Mouse (Mus musculus): ENCODE results near the gene Olfr1359. TPM values are rescaled to one million over a fixed set of nuclear protein-coding genes. Genes with fewer than 3 reads are reported as not detected.
"Not testable (repeated sequence)": the region's sequence is repeated elsewhere in the genome, so short reads cannot be mapped to it uniquely, and the experiment has no call there.

The Olfr1359 gene
- polyA plus RNA-seq, 1 experiment from 2014 or later, result not detected

DNA sequence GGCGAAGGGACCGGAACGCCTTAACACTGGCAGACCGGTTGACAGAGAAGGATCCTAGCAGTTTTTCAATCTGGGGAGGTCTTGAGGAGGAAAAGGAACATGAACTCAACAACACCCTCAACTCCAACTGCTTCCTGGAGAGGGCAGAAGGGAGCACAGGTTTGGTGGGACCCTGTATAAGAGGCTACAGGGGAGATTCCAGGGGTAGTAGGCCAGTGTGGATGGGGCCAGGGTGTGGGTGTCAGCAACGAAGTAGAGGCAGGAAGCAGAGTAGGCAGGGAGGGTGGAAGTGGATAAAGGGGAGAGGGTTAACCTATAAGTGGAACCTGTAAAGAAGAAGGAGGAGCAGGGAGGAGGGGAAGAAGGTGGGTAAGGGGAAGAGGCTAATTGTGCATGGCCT is 35.6 kb downstream of the Olfr1359 start:
- Histone ChIP-seq H3K27ac (peak overlapping the region; percentile 98), H3K4me2 (replicated peaks) (peak overlapping the region; percentile 63), H3K36me3 (no peaks in the 10 kb centered on the region), H3K4me1 (peaks cover 12% of the 10 kb centered on the region), H3K9me3 (no peaks in the 10 kb centered on the region), H3K4me3 (no peak overlapping the region), H3K27me3 (no peaks in the 10 kb centered on the region), H3K9ac (0 out of 2 replicates have a peak overlapping the region, but pooled peaks have one; percentile 21)
- 64% methylated on average over 5 of the region's 5 CpGs for WGBS
- no peak for ATAC-seq (ENCODE audit: insufficient number of reproducible peaks, insufficient read depth, low FRiP score, low TSS enrichment)

DNA sequence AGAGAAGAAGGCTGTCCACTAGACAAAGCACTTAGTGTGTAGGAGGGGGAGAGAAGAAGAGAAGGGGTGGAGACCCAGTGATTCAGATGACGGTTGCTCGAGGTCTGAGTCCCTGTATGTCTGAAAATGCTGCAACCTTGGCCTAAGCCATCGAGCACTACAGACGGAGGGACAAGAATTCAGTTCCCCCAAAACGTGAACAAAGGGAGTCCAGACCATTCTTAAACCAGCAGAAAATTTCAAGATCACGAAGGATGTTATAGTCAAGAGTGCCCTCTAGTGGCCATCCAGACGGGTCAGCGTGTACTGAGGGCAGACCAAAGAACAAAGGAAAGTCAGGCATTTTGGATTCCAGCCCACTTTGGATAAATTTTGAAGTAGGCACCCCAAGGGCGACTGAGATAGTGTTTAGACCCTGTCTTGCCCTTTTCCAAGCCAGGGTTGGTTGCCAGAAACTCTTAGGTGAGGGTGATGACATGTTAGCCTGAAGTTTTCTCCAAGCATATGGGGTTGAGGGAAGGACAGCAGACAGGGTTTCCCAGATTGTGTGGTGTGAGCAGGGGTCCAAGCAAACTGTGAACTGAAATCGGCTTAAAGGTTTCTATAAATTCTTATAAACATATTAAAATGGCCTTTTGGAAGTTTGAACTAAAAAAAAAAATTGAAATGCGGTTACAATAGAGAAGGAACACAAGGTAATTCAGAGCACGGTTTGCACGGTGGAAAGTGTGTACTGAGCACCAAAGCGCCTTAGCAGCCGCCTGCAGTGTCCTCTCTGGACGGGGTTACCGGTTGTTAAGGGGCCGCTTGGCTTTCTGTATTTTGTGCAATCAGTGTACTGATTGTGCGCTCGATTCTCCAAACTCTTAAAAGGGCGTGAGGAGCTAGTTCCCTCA is 36.3 kb downstream of the Olfr1359 start:
- peaks cover 12% of the 10 kb centered on the region for H3K4me1 ChIP-seq
- peak overlapping the region; percentile 63 for H3K4me2 ChIP-seq (replicated peaks)
- ATAC-seq (ENCODE audit: insufficient number of reproducible peaks, insufficient read depth, low FRiP score, low TSS enrichment), result peak; percentile 79
- H3K9me3 ChIP-seq, result no peaks in the 10 kb centered on the region
- WGBS, result under 1% methylated on average over 21 of the region's 21 CpGs
- no peaks in the 10 kb centered on the region for H3K36me3 ChIP-seq
- no peaks in the 10 kb centered on the region for H3K27me3 ChIP-seq
- peak overlapping the region; percentile 59 for H3K9ac ChIP-seq
- H3K27ac ChIP-seq, result peak overlapping the region; percentile 98
- H3K4me3 ChIP-seq, result peak overlapping the region; percentile 55

DNA sequence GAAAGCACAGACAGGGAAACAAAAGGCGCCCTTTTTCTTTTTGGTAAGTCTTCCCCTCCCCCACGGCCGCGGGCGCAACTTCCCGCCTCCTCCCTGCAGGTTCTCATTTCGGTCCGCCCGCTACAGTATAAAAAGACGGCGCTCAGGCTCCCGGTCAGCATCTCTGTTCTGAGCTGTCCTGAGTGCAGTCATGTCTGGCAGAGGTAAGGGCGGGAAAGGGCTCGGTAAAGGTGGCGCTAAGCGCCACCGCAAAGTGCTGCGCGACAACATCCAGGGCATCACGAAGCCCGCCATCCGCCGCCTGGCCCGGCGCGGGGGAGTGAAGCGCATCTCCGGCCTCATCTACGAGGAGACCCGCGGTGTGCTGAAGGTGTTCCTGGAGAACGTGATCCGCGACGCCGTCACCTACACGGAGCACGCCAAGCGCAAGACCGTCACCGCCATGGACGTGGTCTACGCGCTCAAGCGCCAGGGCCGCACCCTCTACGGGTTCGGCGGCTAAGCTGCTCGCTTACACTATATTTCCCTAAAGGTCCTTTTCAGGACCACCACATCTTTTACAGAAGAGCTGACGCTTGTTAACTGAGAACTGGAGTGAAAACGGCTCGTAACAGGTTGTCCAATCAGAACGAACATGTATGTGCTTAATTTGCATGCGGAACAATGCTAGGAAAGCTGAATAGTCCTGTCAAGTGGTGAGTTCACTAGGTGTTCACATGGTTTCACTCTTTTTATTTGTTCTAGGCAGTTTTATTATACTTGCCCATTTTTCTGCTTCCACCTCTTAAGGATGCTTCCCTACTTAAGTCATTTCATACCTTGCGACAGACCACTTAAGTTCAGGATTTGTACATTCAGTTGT is 37.2 kb downstream of the Olfr1359 start, which contains the start of gene Hist1h4j:
TSS of gene Hist1h4j (plus strand) at position 159 of the 862 bp plus-strand sequence.
- not testable (repeated sequence) for H3K9me3 ChIP-seq, H3K27me3 ChIP-seq, H3K36me3 ChIP-seq
- Histone ChIP-seq H3K27ac (peak within 1 kb of the TSS; percentile 98), H3K9ac (peak within 1 kb of the TSS; percentile 62), H3K4me3 (peak within 1 kb of the TSS; percentile 55), H3K4me1 (peaks cover 12% of the 10 kb centered on the region), H3K4me2 (replicated peaks) (peak within 1 kb of the TSS; percentile 63)
- peak; percentile 90 for ATAC-seq (ENCODE audit: insufficient number of reproducible peaks, insufficient read depth, low FRiP score, low TSS enrichment)
- WGBS, result under 1% methylated on average over 44 of the region's 56 CpGs

DNA sequence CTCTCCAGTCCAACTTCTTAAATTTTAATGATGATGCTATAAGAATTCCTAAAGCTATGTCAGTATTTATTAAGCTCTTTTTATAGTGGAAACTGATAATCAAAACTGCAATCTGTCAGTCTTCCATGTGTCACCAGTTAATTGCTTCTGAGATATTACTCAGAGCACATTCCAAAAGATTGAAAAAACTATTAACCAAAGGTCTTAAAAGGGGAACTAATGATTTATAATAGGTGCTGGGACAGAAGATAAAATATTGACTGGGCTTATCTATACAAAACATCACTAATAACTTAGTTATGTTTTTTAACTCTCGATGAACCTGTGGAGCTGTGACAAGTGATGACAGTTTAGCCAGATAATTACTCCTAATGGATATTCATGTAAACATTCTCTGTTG is 47.1 kb downstream of the Olfr1359 start:
- Histone ChIP-seq H3K4me3 (no peak overlapping the region), H3K4me1 (peaks cover 6% of the 10 kb centered on the region; the same call in 1 of the 2 replicates)

DNA sequence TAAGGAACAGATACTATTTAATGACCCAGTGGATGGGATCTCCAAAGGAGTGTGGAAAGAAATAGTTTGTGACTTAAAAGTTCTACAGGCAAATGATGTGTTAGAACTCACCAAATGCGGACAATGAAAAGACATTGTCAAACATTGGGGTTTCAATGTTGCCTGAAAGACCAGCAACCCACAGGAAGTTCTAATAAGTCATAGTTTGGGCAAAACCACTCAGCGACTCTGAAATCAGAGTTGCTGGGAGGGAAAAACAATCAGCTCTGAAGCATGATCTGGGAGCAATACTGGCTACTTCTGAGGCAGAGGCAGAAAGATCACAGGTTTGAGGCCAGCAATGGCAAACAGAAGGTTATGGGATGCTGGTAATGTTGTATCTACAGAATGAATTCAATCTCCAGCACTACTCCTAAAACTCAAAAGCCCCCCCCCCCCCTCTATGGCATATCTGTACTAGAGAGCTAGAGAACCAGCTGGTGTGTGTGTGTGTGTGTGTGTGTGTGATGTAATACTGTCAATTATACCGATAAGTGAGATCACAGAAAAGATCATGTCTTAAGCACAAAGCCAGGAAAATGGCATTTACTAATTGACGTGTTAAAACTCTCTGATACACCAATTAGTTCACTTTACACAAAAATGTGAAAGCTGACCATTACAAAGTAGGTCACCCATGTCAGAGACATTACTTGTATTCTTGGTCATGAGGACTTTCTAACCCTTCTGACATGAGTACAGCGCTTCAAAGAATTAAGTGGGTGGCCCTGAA is 51.7 kb downstream of the Olfr1359 start:
- peak overlapping the region; percentile 83 for H3K4me2 ChIP-seq (replicated peaks)
- 4% methylated on average over 5 of the region's 5 CpGs for whole genome bisulfite sequencing
- no peak for ATAC-seq (ENCODE audit: insufficient number of reproducible peaks, insufficient read depth, low FRiP score, low TSS enrichment)

More for the DNA sequence above, 47.1 kb downstream of the Olfr1359 start:
- Histone ChIP-seq H3K9ac (no peak overlapping the region), H3K36me3 (no peaks in the 10 kb centered on the region), H3K27ac (no peak overlapping the region), H3K9me3 (no peaks in the 10 kb centered on the region), H3K4me2 (replicated peaks) (no peak overlapping the region), H3K27me3 (no peaks in the 10 kb centered on the region)
- no peak for ATAC-seq (ENCODE audit: insufficient number of reproducible peaks, insufficient read depth, low FRiP score, low TSS enrichment)
- 84% methylated on average over 1 of the region's 1 CpGs for WGBS

DNA sequence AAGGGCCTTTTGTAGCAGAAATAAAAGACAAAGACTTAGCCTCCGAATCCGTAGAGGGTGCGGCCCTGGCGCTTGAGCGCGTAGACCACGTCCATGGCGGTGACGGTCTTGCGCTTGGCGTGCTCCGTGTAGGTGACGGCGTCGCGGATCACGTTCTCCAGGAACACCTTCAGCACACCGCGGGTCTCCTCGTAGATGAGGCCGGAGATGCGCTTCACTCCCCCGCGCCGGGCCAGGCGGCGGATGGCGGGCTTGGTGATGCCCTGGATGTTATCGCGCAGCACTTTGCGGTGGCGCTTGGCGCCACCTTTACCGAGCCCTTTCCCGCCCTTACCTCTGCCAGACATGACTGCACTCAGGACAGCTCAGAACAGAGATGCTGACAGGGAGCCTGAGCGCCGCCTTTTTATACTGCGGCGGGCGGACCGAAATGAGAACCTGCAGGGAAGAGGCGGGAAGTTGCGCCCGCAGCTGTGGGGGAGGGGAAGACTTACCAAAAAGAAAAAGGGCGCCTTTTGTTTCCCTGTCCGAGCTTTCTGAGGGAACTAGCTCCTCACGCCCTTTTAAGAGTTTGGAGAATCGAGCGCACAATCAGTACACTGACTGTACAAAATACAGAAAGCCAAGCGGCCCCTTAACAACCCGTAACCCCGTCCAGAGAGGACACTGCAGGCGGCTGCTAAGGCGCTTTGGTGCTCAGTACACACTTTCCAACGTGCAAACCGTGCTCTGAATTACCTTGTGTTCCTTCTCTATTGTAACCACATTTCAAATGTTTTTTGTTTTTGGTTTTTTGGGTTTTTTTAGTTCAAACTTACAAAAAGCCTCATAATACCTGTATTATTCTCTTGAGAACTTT is 52.5 kb downstream of the Olfr1359 start, which contains the start of gene Hist1h4k:
TSS of gene Hist1h4k (minus strand) at position 347 of the 859 bp plus-strand sequence.
- peak within 1 kb of the TSS; percentile 83 for H3K4me2 ChIP-seq (replicated peaks)
- H3K9me3 ChIP-seq, H3K36me3 ChIP-seq, H3K27me3 ChIP-seq: not testable (repeated sequence)
- peak within 1 kb of the TSS; percentile 77 for H3K9ac ChIP-seq
- H3K27ac ChIP-seq, result peak within 1 kb of the TSS; percentile 97
- peak; percentile 91 for ATAC-seq (ENCODE audit: insufficient number of reproducible peaks, insufficient read depth, low FRiP score, low TSS enrichment)
- WGBS, result under 1% methylated on average over 48 of the region's 56 CpGs
- peak within 1 kb of the TSS; percentile 65 for H3K4me3 ChIP-seq
- peaks cover 20% of the 10 kb centered on the region for H3K4me1 ChIP-seq

More for the DNA sequence above, 51.7 kb downstream of the Olfr1359 start:
- Histone ChIP-seq H3K27me3 (no peaks in the 10 kb centered on the region), H3K4me3 (peak overlapping the region; percentile 65), H3K9ac (peak overlapping the region; percentile 77), H3K36me3 (no peaks in the 10 kb centered on the region), H3K27ac (peak overlapping the region; percentile 97), H3K9me3 (no peaks in the 10 kb centered on the region), H3K4me1 (peaks cover 20% of the 10 kb centered on the region)

DNA sequence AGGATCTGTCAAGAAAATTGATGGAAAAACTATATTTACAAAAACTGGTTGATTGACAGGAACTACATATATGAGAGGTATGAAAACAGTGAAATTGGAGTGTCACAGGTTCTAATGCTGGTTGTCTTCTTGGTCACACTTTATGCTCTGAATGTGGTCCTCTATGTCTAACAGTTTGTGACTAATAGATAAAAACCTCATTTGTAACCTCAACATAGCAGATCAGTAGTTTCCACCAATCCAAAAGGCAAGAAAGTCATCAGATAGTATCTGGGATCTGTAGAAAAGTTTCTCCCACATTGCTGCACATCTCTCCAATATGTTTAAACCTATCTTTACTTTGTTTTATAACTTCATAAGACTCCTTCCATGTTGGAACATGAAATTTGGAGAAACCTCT is 53.5 kb downstream of the Olfr1359 start:
- no peaks in the 10 kb centered on the region for H3K36me3 ChIP-seq
- no peak overlapping the region for H3K4me2 ChIP-seq (replicated peaks)
- no peak overlapping the region for H3K9ac ChIP-seq
- H3K9me3 ChIP-seq, result no peaks in the 10 kb centered on the region
- ATAC-seq (ENCODE audit: insufficient number of reproducible peaks, insufficient read depth, low FRiP score, low TSS enrichment), result no peak
- peaks cover 20% of the 10 kb centered on the region for H3K4me1 ChIP-seq
- peak overlapping the region; percentile 96 for H3K27ac ChIP-seq
- no peaks in the 10 kb centered on the region for H3K27me3 ChIP-seq
- H3K4me3 ChIP-seq, result no peak overlapping the region

DNA sequence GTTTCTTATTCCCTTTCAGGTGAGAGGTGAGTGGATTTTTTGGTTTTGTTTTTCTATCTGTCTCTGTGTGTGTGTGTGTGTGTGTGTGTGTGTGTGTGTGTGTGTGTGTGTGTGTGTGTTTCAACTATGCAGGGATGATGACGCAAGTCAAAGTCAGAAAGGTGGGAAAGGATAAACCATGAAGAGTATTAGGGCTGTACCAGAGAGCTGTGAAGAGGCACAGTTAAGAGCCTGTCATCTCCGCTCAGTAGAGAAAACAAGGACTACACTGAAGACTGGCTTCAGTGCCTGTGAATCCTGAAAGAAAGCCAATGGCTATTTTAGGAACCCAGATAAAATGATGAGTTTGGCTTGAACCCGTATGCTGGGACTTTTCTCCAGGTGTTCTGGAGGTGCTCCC is 53.9 kb downstream of the Olfr1359 start:
- H3K9me3 ChIP-seq, result no peaks in the 10 kb centered on the region
- H3K4me1 ChIP-seq, result peaks cover 20% of the 10 kb centered on the region
- H3K36me3 ChIP-seq, result no peaks in the 10 kb centered on the region
- H3K9ac ChIP-seq, result no peak overlapping the region
- no peaks in the 10 kb centered on the region for H3K27me3 ChIP-seq
- ATAC-seq (ENCODE audit: insufficient number of reproducible peaks, insufficient read depth, low FRiP score, low TSS enrichment), result no peak
- 74% methylated on average over 3 of the region's 3 CpGs for WGBS
- H3K27ac ChIP-seq, result peak overlapping the region; percentile 96
- H3K4me3 ChIP-seq, result no peak overlapping the region
- H3K4me2 ChIP-seq (replicated peaks), result no peak overlapping the region; the same call in 1 of the 2 replicates

DNA sequence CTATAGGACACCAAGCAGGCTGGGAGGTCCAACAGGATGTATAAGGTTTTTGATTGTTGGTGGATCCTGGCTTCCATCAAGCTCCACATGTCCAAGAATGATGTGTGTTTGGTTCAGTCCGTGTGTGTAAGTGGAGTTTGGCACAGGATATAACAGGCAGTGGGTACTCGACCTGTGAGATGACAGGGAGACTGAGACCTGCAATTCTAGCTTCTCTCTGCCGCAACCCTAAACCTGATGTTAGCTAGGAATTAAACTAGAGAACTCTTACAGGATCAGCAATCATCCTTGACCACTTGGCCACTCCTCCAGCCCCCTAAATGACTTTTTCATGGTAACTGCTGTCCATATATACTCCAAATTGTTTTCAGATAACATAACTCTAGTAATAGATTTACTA is 54.4 kb downstream of the Olfr1359 start:
- Histone ChIP-seq H3K4me1 (peaks cover 19% of the 10 kb centered on the region), H3K36me3 (no peaks in the 10 kb centered on the region), H3K27ac (peak overlapping the region; percentile 96), H3K9ac (no peak overlapping the region), H3K4me3 (no peak overlapping the region), H3K9me3 (no peaks in the 10 kb centered on the region), H3K27me3 (no peaks in the 10 kb centered on the region), H3K4me2 (replicated peaks) (peak overlapping the region; percentile 69)
- WGBS, result 40% methylated on average over 3 of the region's 3 CpGs
- ATAC-seq (ENCODE audit: insufficient number of reproducible peaks, insufficient read depth, low FRiP score, low TSS enrichment), result no peak

DNA sequence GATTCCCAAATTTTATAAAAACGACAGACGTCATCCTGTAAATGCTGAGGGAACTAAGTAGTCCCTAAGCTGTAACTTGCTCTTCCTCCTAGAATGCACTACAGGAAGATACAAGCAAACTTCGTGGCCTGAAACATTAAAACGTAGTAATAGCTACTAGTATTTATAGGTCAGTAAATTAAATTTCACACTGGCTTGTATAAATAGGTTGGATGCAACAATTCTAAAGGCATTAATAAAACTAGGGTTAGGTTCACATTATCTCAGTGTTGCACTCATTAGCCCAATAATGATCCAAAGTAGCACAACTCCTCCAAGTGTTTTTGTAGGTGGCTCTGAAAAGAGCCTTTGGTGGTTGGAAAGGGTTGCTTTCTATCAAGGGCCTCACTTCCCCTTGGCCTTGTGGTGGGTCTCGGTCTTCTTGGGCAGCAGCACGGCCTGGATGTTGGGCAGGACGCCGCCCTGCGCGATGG is 55.2 kb downstream of the Olfr1359 start:
- 3% methylated on average over 10 of the region's 10 CpGs for WGBS
- H3K9ac ChIP-seq, result peak overlapping the region; percentile 49

More for the DNA sequence above, 55.2 kb downstream of the Olfr1359 start:
- no peak for ATAC-seq (ENCODE audit: insufficient number of reproducible peaks, insufficient read depth, low FRiP score, low TSS enrichment)
- no peaks in the 10 kb centered on the region for H3K9me3 ChIP-seq
- peak overlapping the region; percentile 96 for H3K27ac ChIP-seq
- H3K4me3 ChIP-seq, result peak overlapping the region; percentile 46
- no peaks in the 10 kb centered on the region for H3K36me3 ChIP-seq
- H3K4me1 ChIP-seq, result peaks cover 16% of the 10 kb centered on the region
- H3K4me2 ChIP-seq (replicated peaks), result peak overlapping the region; percentile 69
- no peaks in the 10 kb centered on the region for H3K27me3 ChIP-seq

All from embryonic facial prominence, embryonic 12.5 days (tissue).